Mouse (Mus musculus): ENCODE measurements around the gene Otud5. TPM values are rescaled to one million over a fixed set of nuclear protein-coding genes. Genes with fewer than 3 reads are reported as not detected.
"Not testable (repeated sequence)": the region's sequence is repeated elsewhere in the genome, so short reads cannot be mapped to it uniquely, and the experiment has no call there.

Gene Otud5
- total RNA-seq, 2 experiments from 2014 or later = 34.0 to 38.8 TPM

DNA sequence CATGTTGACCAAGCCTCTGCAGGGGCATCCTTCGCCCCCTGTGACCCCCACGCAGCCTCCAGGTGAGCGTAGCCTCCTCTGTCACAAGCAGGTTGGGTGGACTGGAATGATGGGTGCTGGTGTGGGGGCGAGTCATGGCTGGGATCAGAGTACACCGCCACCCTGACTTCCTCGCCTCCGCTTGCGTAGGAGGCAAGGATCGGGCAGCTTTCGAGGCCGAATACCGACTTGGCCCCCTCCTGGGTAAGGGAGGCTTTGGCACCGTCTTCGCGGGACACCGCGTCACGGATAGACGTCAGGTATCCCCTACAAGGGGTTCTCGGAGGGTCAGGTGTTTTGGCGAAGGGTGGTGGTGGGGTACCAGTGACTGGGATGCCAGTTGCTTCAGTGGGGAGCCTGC lies 37.3 kb downstream of the Otud5 start:
- DNase-seq = peak in 1 of 2 experiments; percentile 8

DNA sequence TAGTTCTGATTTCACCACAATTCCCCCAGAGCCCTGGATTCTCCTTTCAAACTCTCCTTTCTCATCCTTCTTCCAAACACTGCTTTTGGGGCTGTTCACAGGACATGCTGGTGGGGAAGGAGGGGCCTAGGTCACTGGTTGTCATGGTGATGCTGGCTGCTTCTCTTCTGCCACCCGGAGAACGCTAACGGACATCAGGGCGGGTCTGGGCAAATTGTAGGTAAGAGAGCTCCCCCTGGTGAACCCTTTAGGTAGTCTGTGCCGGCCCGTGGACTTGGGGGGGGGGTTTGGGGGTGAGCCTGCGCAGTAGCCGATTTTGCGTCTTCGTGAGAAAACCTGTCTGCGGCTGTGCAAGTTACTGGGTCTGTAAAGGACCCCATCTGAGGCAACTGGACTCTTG lies 38.7 kb downstream of the Otud5 start:
- DNase-seq = peak; percentile 54 to 67
- intact Hi-C loops (cut with DNase I) = loop anchor here (2.0 kb wide), 1 partner anchor 29 kb away; no protein-coding TSS in a partner anchor

More for the DNA sequence above, 37.3 kb downstream of the Otud5 start:
- intact Hi-C loops (cut with DNase I) = no loop called here

DNA sequence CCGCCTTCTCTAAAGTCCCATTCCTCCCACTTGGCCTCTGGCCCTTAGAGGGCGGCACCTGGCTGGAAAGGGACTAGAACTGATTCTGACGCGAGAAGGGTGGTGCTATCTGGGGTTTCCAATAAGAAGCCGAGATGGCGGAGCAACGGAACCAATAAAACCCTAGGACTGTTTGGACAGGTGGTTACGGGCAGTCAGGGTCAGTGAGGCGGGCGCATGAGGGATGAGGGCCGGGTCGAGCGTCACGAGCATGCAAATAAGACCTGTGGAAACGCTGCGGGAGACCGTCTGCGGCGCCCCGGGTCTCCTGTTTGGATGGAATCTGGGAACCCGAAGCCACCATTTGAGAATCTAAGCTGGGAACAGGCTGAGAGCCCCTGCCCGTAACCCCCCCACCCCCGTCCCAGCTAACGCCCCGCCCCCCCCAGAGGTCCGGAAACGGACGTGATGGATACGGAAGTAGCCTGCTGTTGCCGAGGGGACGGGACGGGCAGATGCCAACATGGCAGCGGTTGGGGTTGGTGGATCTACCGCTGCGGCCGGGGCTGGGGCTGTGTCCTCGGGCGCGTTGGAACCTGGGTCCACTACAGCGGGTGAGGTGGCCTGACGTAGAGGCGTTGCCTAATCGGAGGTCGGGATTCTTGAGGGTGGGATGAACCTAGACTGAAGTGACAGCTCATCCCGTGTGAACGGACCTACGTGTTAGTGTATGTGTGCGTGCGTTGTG lies 42.8 kb downstream of the Otud5 start, which contains the start of gene Slc35a2:
Gene Slc35a2 (plus strand): TSS at position 188 of the 727 bp plus-strand sequence.
- intact Hi-C loops (cut with DNase I) = no loop called here
- peak; percentile 91 to 92 for DNase-seq

DNA sequence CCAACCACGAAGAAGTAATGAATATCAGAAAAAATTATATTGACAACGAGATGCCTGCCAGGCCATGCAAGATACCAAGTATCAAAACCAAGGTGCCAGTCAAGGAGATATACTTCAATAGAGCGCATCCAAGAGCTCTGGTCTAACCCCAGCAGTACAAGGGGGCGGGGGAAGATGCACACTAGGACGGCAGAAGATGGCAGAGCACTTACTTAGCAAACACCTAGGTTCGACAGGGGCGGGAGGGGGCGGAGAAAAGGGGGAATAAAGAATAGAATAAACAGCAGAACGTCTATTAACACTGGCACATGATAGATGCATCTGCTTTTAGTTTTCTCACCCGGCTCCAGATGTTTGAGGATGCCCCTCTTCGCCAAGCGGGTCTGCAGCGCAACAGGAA lies 57.0 kb downstream of the Otud5 start:
- intact Hi-C loops (cut with DNase I) = no loop called here
- no peak for DNase-seq

DNA sequence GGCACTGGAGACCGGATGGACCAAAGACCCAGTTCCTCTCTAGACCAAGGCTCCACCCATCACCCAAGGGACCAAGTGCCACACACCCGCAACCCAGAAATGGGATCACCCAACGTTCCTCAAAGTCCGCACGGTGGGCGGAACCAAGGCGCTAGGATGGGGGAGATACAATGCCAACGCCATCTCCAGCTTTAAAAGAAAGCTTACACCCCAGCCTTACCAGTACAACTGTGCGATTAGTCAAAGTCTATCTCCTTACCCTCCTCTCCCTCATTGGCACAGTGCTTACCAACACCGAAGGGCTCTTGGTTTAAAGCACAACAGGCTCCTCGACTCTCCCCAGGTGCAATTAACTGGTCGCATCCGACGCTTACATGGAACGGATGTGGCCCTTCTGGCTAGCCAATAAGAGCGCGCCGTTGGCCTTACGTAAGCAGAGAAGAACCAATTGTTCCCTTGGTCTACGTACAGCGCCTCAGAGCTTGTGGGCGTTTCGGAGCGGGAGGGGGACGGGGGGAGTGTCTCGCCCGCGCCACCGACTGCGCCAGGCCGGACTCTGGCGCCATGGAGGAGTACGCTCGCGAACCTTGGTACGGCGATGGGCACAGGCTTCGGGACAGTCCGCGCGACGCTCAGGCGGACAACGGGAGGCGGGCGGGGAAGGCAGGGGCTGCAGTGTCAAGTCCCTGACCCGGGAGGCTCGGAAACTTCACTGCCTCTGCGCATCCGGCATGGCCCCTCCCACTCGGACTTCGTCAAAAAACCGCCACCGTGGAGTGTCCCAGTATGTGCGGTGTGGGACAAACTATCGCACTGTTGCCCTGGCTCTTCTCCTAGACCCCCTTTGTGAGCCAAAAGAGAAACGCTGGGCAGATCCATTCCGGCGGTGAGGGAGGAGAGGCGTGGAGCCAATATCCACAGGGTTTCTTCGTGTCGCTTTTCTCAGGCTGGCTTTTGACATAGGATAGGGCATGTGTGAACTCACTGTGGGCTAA lies 58.0 kb downstream of the Otud5 start, which contains the start of the genes Pqbp1 and Timm17b:
Gene Pqbp1 (minus strand): TSS at position 390 of the 995 bp plus-strand sequence.
Gene Timm17b (plus strand): TSS at position 478 of the 995 bp plus-strand sequence.
- peak; percentile 87 to 91 for DNase-seq
- intact Hi-C loops (cut with DNase I) = no loop called here

DNA sequence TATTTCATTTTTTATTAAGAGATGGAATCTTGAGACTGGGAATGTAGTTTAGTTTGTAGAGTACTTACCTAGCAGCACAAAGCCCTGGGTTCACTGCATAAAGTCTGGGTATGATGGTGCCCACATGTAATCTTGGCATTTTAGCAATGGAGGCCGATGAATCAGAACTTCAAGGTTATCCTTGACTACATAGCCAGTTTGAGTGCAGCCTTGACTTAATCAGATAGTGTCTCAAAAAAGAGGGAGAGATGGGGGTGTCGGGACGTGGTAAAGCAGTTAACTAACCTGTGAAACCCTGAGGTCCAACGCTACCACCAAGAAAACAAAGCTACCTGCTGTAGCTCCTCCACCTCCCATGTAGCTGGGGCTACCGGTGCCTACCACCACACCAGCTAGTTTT lies 63.3 kb downstream of the Otud5 start:
- intact Hi-C loops (cut with DNase I) = no loop called here

DNA sequence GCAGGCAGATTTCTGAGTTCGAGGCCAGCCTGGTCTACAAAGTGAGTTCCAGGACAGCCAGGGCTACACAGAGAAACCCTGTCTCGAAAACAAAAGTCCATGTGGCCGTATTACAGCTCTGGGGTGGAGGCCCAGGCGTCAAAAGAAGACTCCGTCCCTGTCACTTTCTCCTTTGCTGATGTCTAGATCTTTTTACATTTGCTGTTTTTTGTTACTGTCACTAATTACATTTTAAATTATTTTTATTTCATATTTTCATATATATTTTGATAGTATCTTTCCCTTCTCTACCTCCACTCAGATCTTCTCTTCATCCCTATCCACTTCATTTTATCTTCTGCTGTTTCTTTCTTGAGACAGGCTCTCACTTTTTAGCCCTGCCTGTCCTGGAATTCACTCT lies 66.6 kb downstream of the Otud5 start, which contains the start of gene Gm10491:
Gene Gm10491 (minus strand): TSS at position 101 of the 400 bp plus-strand sequence.
- DNase-seq = no peak
- intact Hi-C loops (cut with DNase I) = no loop called here

More for the DNA sequence above, 63.3 kb downstream of the Otud5 start:
- DNase-seq = no peak

DNA sequence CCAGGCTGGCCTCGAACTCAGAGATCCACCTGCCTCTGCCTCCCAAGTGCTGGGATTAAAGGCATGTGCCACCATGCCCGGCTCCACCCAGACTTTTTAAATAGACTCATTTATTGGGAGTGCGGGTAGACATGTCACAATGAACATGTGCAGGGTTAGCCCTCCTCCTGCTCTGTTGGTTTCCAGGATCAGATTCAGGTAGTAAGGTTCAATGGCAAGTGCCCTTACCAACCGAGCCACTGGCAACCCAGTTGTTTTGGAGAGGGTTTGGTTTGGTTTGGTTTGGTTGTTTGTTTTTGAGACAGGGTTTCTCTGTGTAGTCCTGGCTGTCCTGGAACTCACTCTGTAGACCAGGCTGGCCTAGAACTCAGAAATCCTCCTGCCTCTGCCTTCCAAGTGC lies 68.1 kb downstream of the Otud5 start, which contains the start of gene Gm10490:
Gene Gm10490 (plus strand): TSS at position 301 of the 400 bp plus-strand sequence.
- DNase-seq; intact Hi-C loops (cut with DNase I): not testable (repeated sequence)

DNA sequence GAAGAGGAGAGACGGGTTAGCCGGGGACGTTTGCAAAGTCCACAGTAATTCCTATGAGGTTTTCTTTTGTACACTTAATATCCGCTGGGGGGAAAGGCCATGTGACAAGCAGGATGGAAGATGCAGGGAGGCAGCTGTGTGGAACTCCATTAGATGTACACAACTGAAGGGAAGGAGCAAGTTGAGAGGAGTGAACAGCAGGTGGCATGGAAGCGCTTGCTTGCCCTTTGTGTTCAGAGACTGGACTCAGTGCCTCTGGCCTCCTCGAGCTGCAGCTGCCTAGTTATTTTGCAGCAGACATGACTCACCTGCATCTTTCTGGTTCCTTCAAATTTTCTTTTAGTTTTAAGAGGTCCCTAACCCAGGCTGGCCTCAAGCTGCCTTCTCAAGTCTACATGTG lies 69.3 kb downstream of the Otud5 start:
- intact Hi-C loops (cut with DNase I) = loop anchor here (10.0 kb wide), 1 partner anchor 204 kb away; no protein-coding TSS in a partner anchor
- DNase-seq = peak in 1 of 2 experiments; percentile 9

DNA sequence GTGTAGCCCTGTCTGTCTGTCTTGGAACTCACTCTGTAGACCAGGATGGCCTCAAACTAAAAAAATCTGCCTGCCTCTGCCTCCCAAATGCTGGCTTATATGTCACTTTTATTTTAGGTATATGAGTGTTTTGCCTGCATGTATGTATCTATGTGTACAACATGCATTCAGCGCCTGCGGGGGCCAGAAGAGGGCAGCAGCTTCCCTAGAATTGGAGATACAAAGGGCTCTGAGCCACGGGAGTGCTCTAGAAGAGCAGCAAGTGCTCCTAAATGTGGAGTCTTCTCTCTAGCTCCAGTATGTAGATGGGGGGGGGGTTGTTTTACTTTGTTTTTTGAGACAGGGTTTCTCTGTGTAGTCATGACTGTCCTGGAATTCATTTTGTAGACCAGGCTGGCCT lies 74.5 kb downstream of the Otud5 start:
- intact Hi-C loops (cut with DNase I) = loop anchor here (1.0 to 10.0 kb wide), 2 partner anchors 102 to 199 kb away; no protein-coding TSS in a partner anchor
- DNase-seq = peak; percentile 21 to 49

DNA sequence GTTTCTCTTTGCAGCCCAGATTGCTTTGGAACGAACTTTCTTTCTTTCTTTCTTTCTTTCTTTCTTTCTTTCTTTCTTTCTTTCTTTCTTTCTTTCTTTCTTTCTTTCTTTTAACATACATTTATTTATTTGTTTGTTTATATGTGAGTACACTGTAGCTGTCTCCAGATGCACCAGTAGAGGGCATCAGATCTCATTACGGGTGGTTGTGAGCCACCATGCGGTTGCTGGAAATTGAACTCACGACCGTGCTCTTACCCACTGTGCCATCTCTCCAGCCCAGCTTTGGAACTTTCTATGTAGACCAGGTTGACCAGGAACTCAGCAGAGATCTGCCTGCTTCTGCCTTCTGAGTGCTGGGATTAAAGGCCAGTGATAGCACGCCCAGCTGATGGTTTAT lies 76.8 kb downstream of the Otud5 start:
- intact Hi-C loops (cut with DNase I) = loop anchor here (10.0 kb wide), 1 partner anchor 197 kb away; no protein-coding TSS in a partner anchor
- DNase-seq = not testable (repeated sequence)

DNA sequence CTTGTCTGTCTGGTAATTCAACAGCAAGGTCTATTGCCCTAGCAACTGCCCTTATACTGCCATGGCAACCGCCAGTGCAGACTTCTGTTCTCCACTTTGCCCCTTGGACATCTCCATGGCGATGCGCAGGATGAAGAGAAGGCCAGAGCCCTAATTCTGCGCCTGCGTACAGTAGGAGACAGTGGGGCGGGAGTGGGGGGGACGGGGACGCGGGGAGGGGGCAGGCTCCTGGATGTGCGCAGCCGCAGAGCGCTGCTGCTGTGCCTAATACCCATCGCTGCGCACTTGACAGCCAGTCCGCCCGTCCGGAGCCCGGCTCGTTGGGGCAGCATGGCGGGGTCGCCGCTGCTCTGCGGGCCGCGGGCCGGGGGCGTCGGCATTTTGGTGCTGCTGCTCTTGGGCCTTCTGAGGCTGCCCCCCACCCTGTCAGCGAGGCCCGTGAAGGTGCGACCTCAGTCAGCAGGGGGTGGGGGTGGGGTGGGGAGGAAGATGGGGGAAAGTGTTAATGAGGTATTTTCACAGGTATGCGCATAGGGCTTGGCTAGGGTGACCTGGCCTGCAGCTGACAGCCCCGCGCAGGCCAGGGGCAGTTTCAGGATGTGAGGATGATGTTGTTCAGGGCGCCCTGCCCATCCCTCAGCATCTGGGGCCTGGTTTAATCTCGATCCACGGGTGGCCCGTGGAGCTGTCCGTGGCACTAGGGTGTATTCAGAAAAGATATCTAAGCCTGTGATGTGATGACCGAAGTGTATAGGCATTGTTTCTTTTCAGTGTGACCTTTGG lies 78.6 kb downstream of the Otud5 start, which contains the start of gene Pcsk1n:
Gene Pcsk1n (plus strand): TSS at position 222 of the 783 bp plus-strand sequence.
- no peak for DNase-seq
- intact Hi-C loops (cut with DNase I) = loop anchor here (10.0 kb wide), 1 partner anchor 195 kb away; no protein-coding TSS in a partner anchor

DNA sequence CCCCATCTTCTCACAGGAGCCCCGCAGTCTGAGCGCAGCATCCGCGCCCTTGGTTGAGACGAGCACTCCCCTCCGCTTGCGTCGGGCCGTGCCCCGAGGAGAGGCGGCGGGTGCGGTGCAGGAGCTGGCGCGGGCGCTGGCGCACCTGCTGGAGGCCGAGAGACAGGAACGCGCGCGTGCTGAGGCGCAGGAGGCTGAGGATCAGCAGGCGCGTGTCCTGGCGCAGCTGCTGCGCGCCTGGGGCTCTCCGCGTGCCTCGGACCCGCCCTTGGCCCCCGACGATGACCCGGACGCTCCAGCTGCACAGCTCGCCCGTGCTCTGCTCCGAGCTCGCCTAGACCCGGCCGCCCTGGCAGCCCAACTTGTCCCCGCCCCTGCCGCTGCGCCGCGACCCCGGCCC lies 80.9 kb downstream of the Otud5 start:
- DNase-seq = no peak
- intact Hi-C loops (cut with DNase I) = no loop called here

Small RNA genes lying within 50 kb of the gene (microRNA-seq; reads per million reads assigned to microRNA genes)
- 42.4 to 62.9 reads per million in 2 experiments for gene Mir1198

Other genes with a start within 250 kb of the Otud5 start
- 10 to 100 TPM; 11.4 to 12.4 TPM for gene Ccdc22, start 235.8 kb upstream of the Otud5 start, total RNA-seq (2021)
- gene Cacna1f, start 234.3 kb upstream of the Otud5 start, total RNA-seq (2021) = not detected
- 1 to 10 TPM in 1 of 2 experiments, under 1 TPM in 1; 0.57 to 1.9 TPM for gene Syp, start 202.9 kb upstream of the Otud5 start, total RNA-seq (2021)
- 10 to 100 TPM; 19.4 to 21.7 TPM for gene Prickle3, start 184.1 kb upstream of the Otud5 start, total RNA-seq (2021)
- 10 to 100 TPM; 84.8 to 88.4 TPM for gene Plp2, start 170.0 kb upstream of the Otud5 start, total RNA-seq (2021)
- gene Magix, start 160.1 kb upstream of the Otud5 start, total RNA-seq (2021) = 10 to 100 TPM; 10.8 to 13.9 TPM
- 10 to 100 TPM; 24.8 to 26.8 TPM for gene Gpkow, start 144.2 kb upstream of the Otud5 start, total RNA-seq (2021)
- 10 to 100 TPM; 31.0 to 33.4 TPM for gene Wdr45, start 127.0 kb upstream of the Otud5 start, total RNA-seq (2021)
- not detected for gene Gm45208, start 119.1 kb upstream of the Otud5 start, total RNA-seq (2021)
- gene Praf2, start 112.9 kb upstream of the Otud5 start, total RNA-seq (2021) = 10 to 100 TPM in 1 of 2 experiments, 1 to 10 TPM in 1; 9.4 to 10.6 TPM
- 1 to 10 TPM; 1.4 to 1.7 TPM for gene Ccdc120, start 90.5 kb upstream of the Otud5 start, total RNA-seq (2021)
- 10 to 100 TPM; 17.4 to 19.0 TPM for gene Tfe3, start 78.8 kb upstream of the Otud5 start, total RNA-seq (2021)
- gene Gripap1, start 51.6 kb upstream of the Otud5 start, total RNA-seq (2021) = 10 to 100 TPM; 27.7 to 30.2 TPM
- under 1 TPM; 0.79 to 0.94 TPM for gene Kcnd1, start 19.1 kb upstream of the Otud5 start, total RNA-seq (2021)
- gene Pim2, start 36.9 kb downstream of the Otud5 start, total RNA-seq (2021) = 1 to 10 TPM; 2.1 to 2.8 TPM
- gene Slc35a2, start 42.7 kb downstream of the Otud5 start, total RNA-seq (2021) = 10 to 100 TPM; 15.5 to 15.8 TPM
- 10 to 100 TPM; 33.3 to 33.7 TPM for gene Pqbp1, start 57.9 kb downstream of the Otud5 start, total RNA-seq (2021)
- 10 to 100 TPM; 46.4 to 51.2 TPM for gene Timm17b, start 58.0 kb downstream of the Otud5 start, total RNA-seq (2021)
- gene Gm10491, start 66.5 kb downstream of the Otud5 start, total RNA-seq (2021) = not detected
- gene Gm10490, start 68.2 kb downstream of the Otud5 start, total RNA-seq (2021) = not detected
- not detected for gene Pcsk1n, start 78.5 kb downstream of the Otud5 start, total RNA-seq (2021)
- not detected for gene Eras, start 87.2 kb downstream of the Otud5 start, total RNA-seq (2021)
- 10 to 100 TPM; 21.5 to 23.7 TPM for gene Hdac6, start 106.5 kb downstream of the Otud5 start, total RNA-seq (2021)
- not detected for gene Gata1, start 136.7 kb downstream of the Otud5 start, total RNA-seq (2021)
- gene Glod5, start 177.1 kb downstream of the Otud5 start, total RNA-seq (2021) = not detected
- gene Suv39h1, start 233.4 kb downstream of the Otud5 start, total RNA-seq (2021) = 1 to 10 TPM; 8.3 to 8.8 TPM
- 1 to 10 TPM; 2.3 to 3.0 TPM for gene Was, start 249.1 kb downstream of the Otud5 start, total RNA-seq (2021)

Measured in heart, postnatal 10 days (tissue).